Mouse (Mus musculus): ENCODE results near the gene Spns3. TPM values are rescaled to one million over a fixed set of nuclear protein-coding genes. Genes with fewer than 3 reads are reported as not detected.
A peak's percentile ranks its signal among the peaks of the same experiment; 100 is the strongest.

Gene Spns3
- total RNA-seq, 2 experiments from 2014 or later = 0.21 to 0.55 TPM

GRCm38 (mm10) chr11:72452140-72452665, 98.1 kb downstream of the Spns3 start:
- no peak for DNase-seq

DNA sequence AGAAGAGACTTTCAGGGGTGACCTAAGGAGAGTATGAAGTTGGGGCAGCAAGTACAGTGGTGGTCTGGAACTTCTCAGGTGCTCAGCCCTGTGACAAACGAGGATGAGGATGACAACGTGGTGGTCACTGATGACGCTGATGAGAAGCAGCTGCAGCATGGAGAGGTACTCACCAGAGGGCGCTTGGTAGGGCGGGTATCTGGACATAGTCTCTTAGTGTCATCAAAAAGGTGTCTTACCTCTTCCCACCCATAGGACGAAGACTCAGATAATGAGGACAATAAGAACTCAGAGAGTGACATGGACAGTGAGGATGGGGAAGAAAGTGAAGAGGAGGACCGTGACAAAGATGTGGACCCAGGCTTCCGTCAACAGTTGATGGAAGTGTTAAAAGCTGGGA, 102.8 kb downstream of the Spns3 start:
- no peak for DNase-seq

DNA sequence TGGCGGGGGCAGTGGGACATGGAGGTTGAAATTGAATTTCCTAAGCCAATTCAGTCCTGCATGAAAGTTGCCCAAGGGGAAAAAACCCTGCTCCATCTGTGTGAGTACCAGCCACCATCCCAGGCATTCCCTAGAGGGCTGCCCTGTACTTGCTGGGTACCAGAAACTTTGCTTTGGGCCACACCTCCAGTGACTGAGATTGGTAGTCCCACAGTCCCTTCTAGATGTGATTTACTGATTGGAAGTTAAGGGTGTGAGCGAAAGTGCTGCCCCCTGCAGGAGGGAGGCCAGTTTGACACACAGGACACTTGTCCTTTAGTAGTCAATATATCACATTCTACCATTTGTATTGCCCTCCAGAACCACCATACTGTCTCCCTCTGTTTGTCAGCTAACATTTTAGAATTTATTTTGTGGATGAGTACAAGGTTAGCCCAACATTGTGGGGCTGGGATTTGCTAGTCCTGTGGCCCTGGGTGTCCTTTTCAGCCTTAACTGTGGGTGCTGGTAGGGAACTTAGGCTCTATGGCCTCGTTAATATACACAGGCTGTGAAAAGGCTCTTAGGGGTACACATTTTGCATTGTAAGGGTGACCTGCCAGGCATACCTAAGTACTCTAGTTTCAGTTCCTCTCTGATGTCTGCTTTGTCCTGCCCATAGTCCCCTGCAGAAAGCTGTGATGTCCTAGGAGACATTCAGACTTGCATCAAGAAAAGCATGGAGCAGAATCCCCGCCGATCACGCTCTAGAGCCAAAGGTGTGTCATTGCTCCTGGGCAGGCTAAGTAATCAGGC, 103.8 kb downstream of the Spns3 start:
- peak; percentile 52 for DNase-seq

Other genes starting within 250 kb of the Spns3 start
- 10 to 100 TPM; 13.3 to 16.8 TPM for gene Xaf1, start 248.9 kb downstream of the Spns3 start, total RNA-seq (2021)
- gene Fbxo39, start 236.1 kb downstream of the Spns3 start, total RNA-seq (2021) = not detected
- under 1 TPM in 1 of 2 experiments, not detected in 1; 0.21 TPM for gene Tekt1, start 188.1 kb downstream of the Spns3 start, total RNA-seq (2021)
- gene Smtnl2, start 138.8 kb downstream of the Spns3 start, total RNA-seq (2021) = 10 to 100 TPM in 1 of 2 experiments, 1 to 10 TPM in 1; 6.6 to 14.7 TPM
- 1 to 10 TPM; 2.7 to 3.5 TPM for gene Ggt6, start 115.0 kb downstream of the Spns3 start, total RNA-seq (2021)
- gene Mybbp1a, start 109.2 kb downstream of the Spns3 start, total RNA-seq (2021) = 10 to 100 TPM; 77.5 to 84.6 TPM
- 10 to 100 TPM; 11.6 to 11.7 TPM for gene Spns2, start 60.6 kb downstream of the Spns3 start, total RNA-seq (2021)
- gene Ube2g1, start 56.8 kb upstream of the Spns3 start, total RNA-seq (2021) = 10 to 100 TPM; 45.0 to 45.9 TPM
- 10 to 100 TPM; 31.0 to 39.8 TPM for gene Ankfy1, start 139.5 kb upstream of the Spns3 start, total RNA-seq (2021)
- gene Cyb5d2, start 245.6 kb upstream of the Spns3 start, total RNA-seq (2021) = 10 to 100 TPM; 11.4 to 16.0 TPM
- gene Zzef1, start 245.7 kb upstream of the Spns3 start, total RNA-seq (2021) = 10 to 100 TPM; 26.4 to 39.9 TPM

Data from adrenal gland, postnatal 10 days (tissue).